Mouse (Mus musculus) stomach, embryonic 16.5 days (tissue): ENCODE data around the gene Appl2. TPM values are rescaled to one million over a fixed set of nuclear protein-coding genes. Genes with fewer than 3 reads are reported as not detected.
"Not testable (repeated sequence)": the region's sequence is repeated elsewhere in the genome, so short reads cannot be mapped to it uniquely, and the experiment has no call there.

Experiments used
- ATAC-seq: fragments of 200-750 bp; cut with Nextera tagmentation; 2 replicates; pipeline ENCODE4 v1.8.0; 2017; ENCODE audit warnings: moderate number of reproducible peaks, moderate TSS enrichment; ENCODE audit not compliant: insufficient read depth, low FRiP score
- H3K27ac ChIP-seq: fragments of 300-500 bp; sonication (generic); 2 replicates; pipeline ENCODE4 v1.5.1; 2014; ENCODE audit warnings: low read length
- H3K27me3 ChIP-seq: fragments of 300-500 bp; sonication (generic); 2 replicates; pipeline ENCODE4 v1.6.1; 2014; ENCODE audit warnings: low read length, control low read depth, mixed read lengths; ENCODE audit not compliant: control insufficient read depth, insufficient read depth
- H3K36me3 ChIP-seq: fragments of 300-500 bp; sonication (generic); 2 replicates; pipeline ENCODE4 v1.6.1; 2014; ENCODE audit warnings: low read length; ENCODE audit not compliant: control insufficient read depth, insufficient read depth
- H3K4me1 ChIP-seq: fragments of 300-500 bp; sonication (generic); 2 replicates; pipeline ENCODE4 v1.6.1; 2014; ENCODE audit warnings: low read length, control low read depth, mixed read lengths; ENCODE audit not compliant: control insufficient read depth, insufficient read depth
- H3K4me2 ChIP-seq: fragments of 300-500 bp; sonication (generic); 2 replicates; pipeline ENCODE4 v1.6.1; 2014; ENCODE audit warnings: low read depth, low read length, mixed read lengths
- H3K4me3 ChIP-seq: fragments of 300-500 bp; sonication (generic); replicated peaks from 2 replicates; pipeline ENCODE4 v1.5.1; 2014; ENCODE audit warnings: mild to moderate bottlenecking, low read length
- H3K9ac ChIP-seq: fragments of 300-500 bp; sonication (generic); 2 replicates; pipeline ENCODE4 v1.6.1; 2014; ENCODE audit warnings: low read length
- H3K9me3 ChIP-seq: fragments of 300-500 bp; sonication (generic); replicated peaks from 2 replicates; pipeline ENCODE4 v1.6.1; 2016; ENCODE audit warnings: low read length, control low read depth; ENCODE audit not compliant: control insufficient read depth
- WGBS: fragments of 180-500 bp; shearing (Covaris S2); extraction: QIAGEN DNeasy Blood & Tissue Kit; methylation state at CpG from one replicate; pipeline ENCODE4 v1.1.7; 2014; 5-methylcytosine and 5-hydroxymethylcytosine counted together
- polyA plus RNA-seq: library from polyadenylated mRNA; unstranded; fragments of >200 nt; fragmentation: Nextera tagmentation; extraction: Ambion mirVana; gene quantifications from 2 replicates; pipeline ENCODE4 v1.2.1, GENCODE M21; 2015

Gene Appl2
- polyA plus RNA-seq, 1 experiment from 2014 or later = 81.9 TPM

DNA sequence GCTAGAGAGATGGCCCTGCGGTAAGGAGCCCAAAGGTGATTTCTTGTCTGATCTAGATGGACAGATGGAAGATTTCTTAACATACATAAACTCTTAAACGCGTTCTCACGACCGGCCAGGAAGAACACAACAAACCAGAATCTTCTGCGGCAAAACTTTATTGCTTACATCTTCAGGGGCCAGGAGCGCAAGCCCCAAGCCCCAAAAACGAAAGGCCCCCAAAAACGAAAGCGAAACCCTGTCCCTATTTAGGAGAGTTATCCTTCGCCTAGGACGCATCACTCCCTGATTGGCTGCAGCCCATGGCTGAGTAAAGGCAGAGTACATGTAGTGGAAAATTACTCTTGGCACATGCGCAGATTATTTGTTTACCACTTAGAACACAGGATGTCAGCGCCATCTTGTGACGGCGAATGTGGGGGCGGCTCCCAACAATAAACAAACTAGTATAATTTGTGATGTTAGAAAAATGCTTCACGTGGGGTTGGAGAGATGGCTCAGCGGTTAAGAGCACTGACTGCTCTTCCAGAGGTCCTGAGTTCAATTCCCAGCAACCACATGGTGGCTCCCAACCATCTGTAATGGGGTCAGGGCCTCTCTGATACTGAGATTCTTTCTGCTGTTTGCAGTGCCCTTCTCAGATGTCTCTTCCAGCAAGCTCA, 3.8 kb upstream of the Appl2 start:
- not testable (repeated sequence) for ATAC-seq, H3K27me3 ChIP-seq, H3K4me3 ChIP-seq, H3K4me2 ChIP-seq, H3K4me1 ChIP-seq, H3K27ac ChIP-seq, H3K9me3 ChIP-seq, H3K9ac ChIP-seq, H3K36me3 ChIP-seq
- 93% methylated on average over 19 of the region's 19 CpGs for WGBS

DNA sequence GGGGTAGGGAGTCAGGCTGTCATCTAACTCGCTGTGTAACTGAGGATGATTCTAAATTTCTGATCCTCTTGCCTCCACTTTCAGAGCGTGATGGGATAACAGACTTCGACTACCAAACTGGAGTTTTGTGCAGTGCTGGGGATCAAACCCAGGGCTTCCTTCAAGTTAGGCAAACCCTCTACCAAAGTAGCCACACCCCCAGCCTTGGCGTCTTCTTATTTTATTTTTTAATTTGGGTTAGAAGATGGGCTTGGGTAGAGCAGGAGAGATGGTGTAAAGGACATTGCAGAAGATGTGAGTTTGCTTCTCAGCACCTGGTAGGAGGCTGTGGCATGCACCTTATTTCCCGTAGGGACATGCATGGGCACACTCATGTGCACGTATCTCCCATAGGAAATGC, 499 bp upstream of the Appl2 start:
- Histone ChIP-seq H3K36me3 (no peaks in the 10 kb centered on the region), H3K9me3 (no peaks in the 10 kb centered on the region), H3K4me1 (peaks cover 19% of the 10 kb centered on the region), H3K27ac (no peak overlapping the region), H3K9ac (peak overlapping the region; percentile 94), H3K4me3 (peak overlapping the region; percentile 90), H3K27me3 (no peaks in the 10 kb centered on the region), H3K4me2 (peak overlapping the region; percentile 81)
- 26% methylated on average over 6 of the region's 6 CpGs for WGBS
- no peak for ATAC-seq

DNA sequence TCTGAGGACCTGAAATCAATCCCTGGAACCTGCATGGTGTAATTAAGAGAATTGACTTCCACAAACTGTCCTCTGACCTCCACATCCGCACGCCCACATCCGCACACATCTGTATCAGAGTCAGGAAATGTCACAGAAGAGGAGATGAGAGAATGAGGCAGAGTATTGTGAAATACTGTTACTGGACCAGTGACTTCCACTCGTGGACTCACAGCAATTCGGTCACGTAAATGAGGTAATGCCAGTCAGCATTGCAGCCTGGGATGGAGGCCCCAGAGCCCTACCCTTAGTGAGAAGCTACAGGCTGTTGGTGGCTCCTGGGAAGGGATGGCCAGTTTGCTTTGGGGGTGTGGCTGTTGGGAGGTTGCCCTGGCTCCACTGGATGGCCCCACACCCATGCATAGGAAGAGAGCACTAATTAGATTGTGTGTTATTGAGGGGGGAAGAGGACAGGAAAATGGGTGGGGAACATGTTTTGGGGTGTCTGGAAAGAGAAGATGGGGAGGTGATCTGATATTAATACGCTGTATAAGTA, 2.1 kb downstream of the Appl2 start:
- no peak for ATAC-seq
- Histone ChIP-seq H3K4me1 (peaks cover 26% of the 10 kb centered on the region), H3K9me3 (no peaks in the 10 kb centered on the region), H3K27me3 (no peaks in the 10 kb centered on the region), H3K4me3 (no peak overlapping the region), H3K9ac (0 out of 2 replicates have a peak overlapping the region, but pooled peaks have one; percentile 8), H3K27ac (peak overlapping the region; percentile 89), H3K36me3 (no peaks in the 10 kb centered on the region), H3K4me2 (peak overlapping the region; percentile 81; the same call in 1 of the 2 replicates)
- WGBS = 63% methylated on average over 7 of the region's 7 CpGs

DNA sequence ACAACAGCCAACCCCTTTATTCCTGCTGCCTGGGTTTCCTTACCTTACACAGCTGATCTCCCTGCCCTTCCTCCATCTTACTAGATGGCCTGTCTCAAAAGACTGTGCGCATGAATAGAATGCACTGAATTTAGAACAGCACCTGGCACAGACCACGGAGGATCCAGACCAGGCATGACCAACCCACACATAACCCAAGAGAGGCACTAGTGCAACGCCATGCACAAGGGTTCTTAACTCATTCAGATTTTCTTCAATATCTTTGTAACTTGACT, 2.9 kb downstream of the Appl2 start:
- Histone ChIP-seq H3K27ac (peak overlapping the region; percentile 89), H3K4me2 (peak overlapping the region; percentile 81; the same call in 1 of the 2 replicates), H3K9me3 (no peaks in the 10 kb centered on the region), H3K4me3 (no peak overlapping the region), H3K9ac (no peak overlapping the region), H3K27me3 (no peaks in the 10 kb centered on the region), H3K36me3 (no peaks in the 10 kb centered on the region), H3K4me1 (peaks cover 26% of the 10 kb centered on the region)
- WGBS = 75% methylated on average over 3 of the region's 3 CpGs
- no peak for ATAC-seq

DNA sequence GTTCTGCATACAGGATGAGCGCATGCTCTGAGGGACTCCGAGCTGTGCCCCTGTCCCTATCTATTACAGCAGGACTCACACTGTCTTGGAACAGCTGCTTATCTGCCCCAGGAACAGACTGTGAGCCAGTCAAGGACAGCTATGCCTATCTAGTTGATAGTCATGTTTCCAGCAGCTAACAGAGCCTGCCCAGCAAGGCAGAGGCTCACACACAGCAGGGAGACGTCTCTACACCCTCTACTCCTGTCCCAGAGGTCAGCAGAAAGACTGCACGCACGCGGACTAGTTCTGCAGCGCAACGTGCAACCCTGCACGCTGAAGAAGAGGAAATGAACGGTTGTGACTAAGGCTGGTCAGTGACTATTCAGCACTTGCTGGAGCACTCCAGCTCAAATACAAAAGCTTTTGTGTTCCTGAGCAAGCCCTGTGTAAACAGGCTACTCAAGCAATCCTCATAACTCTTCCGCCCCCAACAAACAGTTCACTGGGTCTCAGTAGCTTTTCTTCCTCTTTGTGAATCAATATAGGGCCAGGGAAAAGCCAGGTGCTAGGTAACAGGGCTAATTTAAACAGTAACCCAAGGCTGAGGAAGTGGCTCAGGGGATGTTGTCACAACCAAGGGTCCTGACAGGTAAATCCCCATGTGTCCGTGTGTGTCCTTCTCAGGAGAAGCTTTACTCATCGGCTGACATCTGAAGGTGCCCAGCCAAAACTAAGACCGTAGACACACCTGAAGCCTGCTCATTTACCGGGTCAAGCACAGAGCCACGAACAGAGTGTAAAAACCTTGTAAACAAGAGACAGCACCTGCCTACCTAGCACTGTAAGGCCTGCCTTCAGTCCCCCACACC, 3.4 kb downstream of the Appl2 start:
- H3K9ac ChIP-seq = peak overlapping the region; percentile 57
- no peak overlapping the region for H3K4me3 ChIP-seq
- H3K27me3 ChIP-seq = no peaks in the 10 kb centered on the region
- peak overlapping the region; percentile 81 for H3K4me2 ChIP-seq
- H3K9me3 ChIP-seq = no peaks in the 10 kb centered on the region
- H3K27ac ChIP-seq = peak overlapping the region; percentile 89
- WGBS = 50% methylated on average over 16 of the region's 16 CpGs
- H3K4me1 ChIP-seq = peaks cover 26% of the 10 kb centered on the region
- no peaks in the 10 kb centered on the region for H3K36me3 ChIP-seq
- peak; percentile 68 for ATAC-seq

DNA sequence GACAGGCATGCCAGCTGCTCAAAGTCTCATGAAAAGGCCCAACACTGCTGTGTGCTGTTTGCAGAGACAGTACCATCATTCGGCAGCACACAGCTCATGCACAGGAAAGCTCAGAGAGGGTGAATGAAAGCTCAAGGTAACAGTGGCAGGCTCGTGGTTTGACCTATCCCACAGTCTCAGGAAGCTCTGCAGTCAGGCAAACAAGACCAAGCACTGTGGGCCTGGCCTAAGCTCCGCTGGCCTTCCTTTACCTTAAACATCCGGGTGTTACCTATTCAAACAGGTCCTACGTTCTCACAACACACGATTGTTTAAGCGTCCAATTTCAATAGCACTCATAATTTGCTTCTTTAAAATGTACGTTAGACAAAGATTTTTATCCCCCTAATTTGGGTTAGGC, 4.4 kb downstream of the Appl2 start:
- no peak overlapping the region for H3K4me3 ChIP-seq
- H3K4me1 ChIP-seq = peaks cover 26% of the 10 kb centered on the region
- peak overlapping the region; percentile 81; the same call in 1 of the 2 replicates for H3K4me2 ChIP-seq
- H3K9me3 ChIP-seq = no peaks in the 10 kb centered on the region
- 62% methylated on average over 8 of the region's 8 CpGs for WGBS
- peak overlapping the region; percentile 89 for H3K27ac ChIP-seq
- no peaks in the 10 kb centered on the region for H3K27me3 ChIP-seq
- no peak for ATAC-seq
- no peaks in the 10 kb centered on the region for H3K36me3 ChIP-seq
- H3K9ac ChIP-seq = peak overlapping the region; percentile 52

DNA sequence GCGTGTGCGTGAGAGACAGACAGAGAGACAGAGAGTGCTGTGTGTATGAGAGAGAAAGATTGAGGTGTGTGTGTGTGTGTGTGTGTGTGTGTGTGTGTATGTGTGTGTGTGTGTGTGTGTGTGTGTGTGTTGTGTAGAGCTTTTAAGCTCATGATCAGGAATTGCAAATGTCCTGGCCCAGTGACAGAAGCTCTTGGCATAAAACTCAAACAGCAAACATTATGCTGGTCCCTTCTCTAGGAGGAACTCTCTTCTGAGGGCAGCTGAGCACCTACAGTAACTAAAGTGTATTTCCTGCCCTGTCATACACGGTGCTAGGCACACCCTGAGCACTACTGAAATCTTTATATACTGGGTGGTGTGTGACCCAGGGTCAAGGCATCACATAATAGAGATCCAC, 6.9 kb downstream of the Appl2 start:
- Histone ChIP-seq H3K27me3 (no peaks in the 10 kb centered on the region), H3K9ac (no peak overlapping the region), H3K4me3 (no peak overlapping the region), H3K27ac (no peak overlapping the region), H3K4me2 (no peak overlapping the region), H3K9me3 (no peaks in the 10 kb centered on the region), H3K4me1 (peaks cover 20% of the 10 kb centered on the region), H3K36me3 (no peaks in the 10 kb centered on the region)
- no peak for ATAC-seq
- WGBS = 82% methylated on average over 3 of the region's 3 CpGs

DNA sequence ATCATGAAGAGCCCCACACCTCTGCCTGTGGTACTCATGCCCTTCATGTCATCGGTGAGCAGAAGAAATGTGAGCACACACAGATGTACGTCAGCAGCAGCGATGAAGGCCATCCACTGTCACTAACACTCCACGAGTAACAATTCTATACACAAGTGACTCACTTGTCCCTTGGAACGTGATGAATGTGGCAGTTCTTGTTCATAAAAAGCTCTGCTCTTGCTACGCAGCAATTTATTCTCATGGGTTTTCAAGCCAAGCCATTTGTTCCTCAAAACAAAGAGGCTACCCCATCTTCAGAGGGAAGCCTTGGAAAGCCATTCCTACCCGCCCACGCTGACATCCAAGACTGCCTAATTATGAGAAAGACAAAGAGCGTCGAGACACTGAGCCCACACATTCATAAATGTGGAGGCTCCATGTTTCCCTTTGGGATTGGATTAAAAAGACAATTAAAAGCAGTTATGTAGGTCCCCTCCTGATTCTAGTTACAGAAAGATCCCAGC, 8.6 kb downstream of the Appl2 start:
- no peak for ATAC-seq
- WGBS = 83% methylated on average over 10 of the region's 10 CpGs
- H3K4me1 ChIP-seq = peaks cover 15% of the 10 kb centered on the region
- H3K27ac ChIP-seq = no peak overlapping the region
- no peaks in the 10 kb centered on the region for H3K27me3 ChIP-seq
- H3K9ac ChIP-seq = no peak overlapping the region
- H3K4me2 ChIP-seq = no peak overlapping the region
- no peaks in the 10 kb centered on the region for H3K36me3 ChIP-seq
- H3K9me3 ChIP-seq = no peaks in the 10 kb centered on the region
- no peak overlapping the region for H3K4me3 ChIP-seq

DNA sequence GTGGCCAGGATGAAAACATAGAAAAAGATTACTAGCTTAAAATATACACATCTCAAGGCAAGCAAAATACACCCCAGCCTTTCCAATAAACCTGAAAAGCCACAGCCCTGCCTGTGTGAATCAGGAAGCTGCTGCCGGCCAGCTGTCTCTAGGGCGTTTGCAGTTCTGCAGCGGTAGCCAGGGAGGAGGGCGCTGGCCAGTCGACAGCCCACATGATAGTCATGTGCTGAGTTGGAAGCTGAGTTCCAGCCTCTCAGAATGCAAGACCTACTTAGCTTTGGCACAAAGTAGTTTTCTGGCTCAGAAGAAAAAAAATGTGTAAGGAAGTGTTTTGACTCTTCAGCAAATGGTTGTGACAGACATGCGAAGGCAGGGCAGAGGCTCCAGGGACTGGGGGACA, 11.2 kb downstream of the Appl2 start:
- Histone ChIP-seq H3K27ac (no peak overlapping the region), H3K9ac (no peak overlapping the region), H3K4me1 (peaks cover 4% of the 10 kb centered on the region), H3K4me3 (no peak overlapping the region), H3K9me3 (no peaks in the 10 kb centered on the region), H3K27me3 (no peaks in the 10 kb centered on the region), H3K36me3 (no peaks in the 10 kb centered on the region), H3K4me2 (no peak overlapping the region)
- 23% methylated on average over 6 of the region's 6 CpGs for WGBS
- ATAC-seq = peak; percentile 66; the same call in 1 of the 2 replicates
